Mouse (Mus musculus): ENCODE measurements around the gene Kcnn3.

DNA sequence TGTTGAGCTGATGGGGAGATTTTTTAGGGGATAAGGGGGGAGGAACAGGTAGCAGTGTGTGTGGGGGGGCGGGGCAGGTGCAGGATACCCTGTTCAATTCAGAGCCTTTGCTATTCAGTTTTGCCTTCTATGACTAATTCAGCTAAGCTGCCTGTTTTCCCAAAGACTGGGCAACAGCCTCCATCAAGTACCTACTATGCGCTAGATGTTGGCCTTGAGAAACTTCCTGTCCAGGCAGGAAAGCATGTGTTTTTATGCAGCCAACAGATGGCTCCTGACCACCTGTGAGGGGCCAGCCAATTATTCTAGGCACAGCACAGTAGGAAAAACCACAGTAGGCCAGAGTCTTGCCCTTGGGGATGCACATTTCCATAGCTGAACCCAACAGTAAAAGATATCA, 15.2 kb downstream of the Kcnn3 start:
- no peak for TF ChIP-seq EP300 (IDR thresholded peaks at IDR 0.05; ENCODE audit: low read depth)
- no peak for TF ChIP-seq CTCF (IDR thresholded peaks at IDR 0.05; ENCODE audit: low read depth)
